Mouse (Mus musculus): ENCODE data around the gene Cpd. TPM values are rescaled to one million over a fixed set of nuclear protein-coding genes. Genes with fewer than 3 reads are reported as not detected.

The Cpd gene
- polyA plus RNA-seq, 1 experiment from 2014 or later = 4.7 TPM

DNA sequence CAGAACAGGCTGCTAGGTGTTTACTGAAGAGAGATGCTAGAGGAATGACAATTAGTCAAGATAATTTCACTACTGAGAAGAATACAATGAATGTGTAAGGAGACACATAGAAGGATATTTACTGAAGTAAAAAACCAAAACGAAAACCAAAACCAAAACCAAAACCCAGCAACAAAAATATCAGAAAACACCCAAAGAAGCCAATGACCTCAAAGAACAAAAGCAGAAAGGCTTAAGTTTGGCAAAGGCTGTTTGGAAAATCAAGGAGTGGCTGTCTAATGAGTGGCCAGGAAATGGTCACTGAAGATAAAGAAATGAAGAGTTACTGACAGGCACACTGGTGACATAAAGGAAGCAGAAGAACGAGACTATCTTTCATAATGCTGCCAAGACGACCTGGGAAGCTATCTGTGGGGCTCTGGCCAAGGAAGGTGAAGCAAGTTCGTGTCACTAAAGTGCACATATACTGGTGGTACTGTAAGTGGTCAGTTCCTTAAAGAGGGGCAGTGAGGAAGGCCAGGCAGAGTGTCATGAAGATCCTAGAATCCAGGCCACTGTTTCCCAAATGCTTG lies 111.0 kb downstream of the Cpd start:
- ATAC-seq (ENCODE audit: insufficient read depth) = no peak
- H3K36me3 ChIP-seq (replicated peaks) = peaks cover 44% of the 10 kb centered on the region
- H3K9ac ChIP-seq = no peak overlapping the region
- H3K9me3 ChIP-seq (replicated peaks) = no peaks in the 10 kb centered on the region
- H3K27ac ChIP-seq (replicated peaks) = no peak overlapping the region
- no peak overlapping the region for H3K4me3 ChIP-seq (replicated peaks)
- WGBS (ENCODE audit: insufficient replicate concordance) = 31% methylated on average over 4 of the region's 4 CpGs
- H3K4me2 ChIP-seq = no peak overlapping the region
- no peaks in the 10 kb centered on the region for H3K4me1 ChIP-seq (replicated peaks)
- no peaks in the 10 kb centered on the region for H3K27me3 ChIP-seq

DNA sequence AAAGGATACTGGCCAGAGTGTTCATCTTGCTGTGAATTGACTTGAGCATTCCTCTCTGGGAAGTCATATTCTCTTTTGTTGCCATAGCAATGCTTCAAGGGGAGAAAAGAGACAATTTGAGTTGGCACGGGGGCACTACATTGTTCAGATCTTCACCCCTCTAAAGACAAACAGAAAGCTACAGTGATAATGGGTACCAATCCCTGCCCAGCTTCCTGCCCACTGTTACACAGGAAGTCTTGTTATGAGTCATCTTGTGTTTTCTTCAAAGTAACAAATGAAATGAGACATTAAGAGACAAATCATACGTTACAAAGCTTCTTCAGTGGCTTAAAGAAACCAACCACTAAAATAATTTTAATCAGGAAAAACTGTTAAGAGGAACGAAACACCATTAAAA lies 112.3 kb downstream of the Cpd start:
- Histone ChIP-seq H3K9me3 (replicated peaks) (no peaks in the 10 kb centered on the region), H3K4me2 (no peak overlapping the region), H3K4me3 (replicated peaks) (no peak overlapping the region), H3K27me3 (no peaks in the 10 kb centered on the region), H3K36me3 (replicated peaks) (peaks cover 48% of the 10 kb centered on the region), H3K27ac (replicated peaks) (no peak overlapping the region), H3K9ac (no peak overlapping the region), H3K4me1 (replicated peaks) (no peaks in the 10 kb centered on the region)
- 50% methylated on average over 3 of the region's 3 CpGs for WGBS (ENCODE audit: insufficient replicate concordance)
- no peak for ATAC-seq (ENCODE audit: insufficient read depth)

DNA sequence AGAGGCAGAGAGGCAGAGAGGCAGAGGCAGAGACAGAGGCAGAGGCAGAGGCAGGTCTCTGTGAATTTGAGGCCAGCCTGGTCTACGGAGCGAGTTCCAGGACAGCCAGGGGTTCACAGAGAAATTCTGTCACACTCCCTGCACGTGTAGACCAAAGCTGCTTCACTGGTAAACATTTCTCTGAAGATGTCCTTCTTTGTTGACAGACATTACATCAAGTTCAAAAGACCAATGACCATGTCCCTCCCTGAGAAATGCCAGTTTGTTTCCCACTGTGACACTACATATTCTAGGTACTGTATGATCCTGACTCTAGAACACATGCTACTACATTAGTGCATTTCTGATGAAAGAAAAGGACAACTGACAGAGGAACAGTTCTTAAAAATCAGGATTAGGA lies 116.2 kb downstream of the Cpd start:
- Histone ChIP-seq H3K27me3 (no peaks in the 10 kb centered on the region), H3K9me3 (replicated peaks) (no peaks in the 10 kb centered on the region), H3K4me3 (replicated peaks) (no peak overlapping the region), H3K9ac (no peak overlapping the region), H3K36me3 (replicated peaks) (peaks cover 60% of the 10 kb centered on the region), H3K4me2 (no peak overlapping the region), H3K27ac (replicated peaks) (no peak overlapping the region), H3K4me1 (replicated peaks) (no peaks in the 10 kb centered on the region)
- 55% methylated on average over 3 of the region's 3 CpGs for WGBS (ENCODE audit: insufficient replicate concordance)
- no peak for ATAC-seq (ENCODE audit: insufficient read depth)

Other genes with a start within 250 kb of the Cpd start
- gene Abr, start 224.7 kb downstream of the Cpd start, polyA plus RNA-seq (2015; fragmentation: Nextera tagmentation; extraction: Ambion mirVana) = 3.9 and 4.3 TPM in 2 replicates
- not detected in 2 replicates for gene Bhlha9, start 174.5 kb downstream of the Cpd start, polyA plus RNA-seq (2015; fragmentation: Nextera tagmentation; extraction: Ambion mirVana)
- gene Trarg1, start 167.2 kb downstream of the Cpd start, polyA plus RNA-seq (2015; fragmentation: Nextera tagmentation; extraction: Ambion mirVana) = not detected in 2 replicates
- 10.1 and 11.0 TPM in 2 replicates for gene Gosr1, start 83.4 kb downstream of the Cpd start, polyA plus RNA-seq (2015; fragmentation: Nextera tagmentation; extraction: Ambion mirVana)
- not detected in 2 replicates for gene Tmigd1, start 55.1 kb upstream of the Cpd start, polyA plus RNA-seq (2015; fragmentation: Nextera tagmentation; extraction: Ambion mirVana)
- 40.5 and 44.2 TPM in 2 replicates for gene Blmh, start 77.8 kb upstream of the Cpd start, polyA plus RNA-seq (2015; fragmentation: Nextera tagmentation; extraction: Ambion mirVana)
- 2.1 and 2.4 TPM in 2 replicates for gene Slc6a4, start 151.6 kb upstream of the Cpd start, polyA plus RNA-seq (2015; fragmentation: Nextera tagmentation; extraction: Ambion mirVana)
- gene Nsrp1, start 231.4 kb upstream of the Cpd start, polyA plus RNA-seq (2015; fragmentation: Nextera tagmentation; extraction: Ambion mirVana) = 18.4 and 21.0 TPM in 2 replicates

All from liver, embryonic 15.5 days (tissue).